Mouse (Mus musculus) urinary bladder, adult 18-20 months (tissue): Measurements from ENCODE around the gene Gzma.

Source experiments
- DNase-seq, 2 experiments: peaks; one replicate each; pipeline ENCODE4 v3.0.0; 2022; ENCODE audit warnings: low spot score in 2 of 2, mixed read lengths in 2 of 2

The Gzma gene

GRCm38 (mm10) chr13:113045458-113046110 is 55.2 kb downstream of the Gzma start:
- no peak for DNase-seq

DNA sequence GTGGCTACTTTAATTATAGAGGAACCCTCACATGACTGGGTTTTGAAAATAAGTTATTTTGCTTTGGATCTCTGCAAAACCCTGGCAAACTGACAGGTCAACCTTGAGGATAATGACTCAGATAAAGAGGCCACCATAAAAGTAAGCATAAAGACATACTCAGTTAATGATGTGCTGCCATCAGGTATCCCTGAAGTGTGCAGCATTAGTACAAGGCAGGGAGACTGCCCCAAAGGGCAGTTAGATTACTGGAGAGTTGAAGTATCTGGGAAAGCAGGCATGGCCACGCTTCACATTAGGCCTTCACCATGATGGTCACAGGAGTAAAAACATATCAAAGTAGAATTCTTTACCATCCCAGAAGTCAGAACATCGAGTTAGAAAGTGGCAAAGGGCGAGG is 55.9 kb downstream of the Gzma start:
- no peak for DNase-seq
